In the genomic region with DNA sequence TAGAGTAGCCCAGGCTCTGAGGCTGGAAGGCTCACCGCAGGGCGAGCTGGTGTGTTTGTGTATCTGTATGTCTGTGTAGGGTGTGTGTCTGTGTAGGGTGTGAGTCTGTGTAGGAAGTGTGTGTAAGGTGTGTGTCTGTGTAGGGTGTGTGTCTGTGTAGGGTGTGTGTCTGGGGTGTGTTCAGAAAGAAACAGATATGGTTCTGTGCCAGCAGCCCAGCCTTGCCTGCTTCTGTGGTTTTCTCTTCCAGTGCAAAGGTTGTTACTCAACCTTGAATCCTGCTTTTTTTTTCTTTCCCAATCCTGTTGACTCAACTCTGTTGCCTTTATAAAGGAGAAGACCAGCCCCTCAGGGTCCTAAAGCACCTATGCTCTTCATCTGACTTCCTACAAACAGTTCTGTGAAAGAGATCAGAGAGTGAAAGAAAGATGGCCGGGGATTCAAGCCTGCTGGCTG, we compare ENCODE assay signal across 9 mouse cellular contexts. TPM values are rescaled to one million over a fixed set of nuclear protein-coding genes. Genes with fewer than 3 reads are reported as not detected.
DNase-seq lines count a peak whose midpoint lies in the region; ATAC-seq and TF ChIP-seq lines count a peak whose summit lies in the region.
"Had no signal": no experiment of that assay in that cellular context is flagged by ENCODE, and none has a peak within 500 bp of the region (broad histone marks: within the 10 kb centered on the region; RNA-seq: fewer than 3 reads in every experiment).

No protein-coding gene starts in this region.

- no peaks in the 10 kb centered on the region for H3K9me3 ChIP-seq in CH12.LX (replicated peaks; ENCODE audit: low read length)
- H3K9me3 ChIP-seq in megakaryocyte, embryonic 14.5 days: no peaks in the 10 kb centered on the region

- H3K36me3 ChIP-seq in heart, adult 2 months (ENCODE audit: control insufficient read depth, insufficient read depth, low read length): no peaks in the 10 kb centered on the region
- peaks cover 3 to 16% of the 10 kb centered on the region in 2 experiments for H3K36me3 ChIP-seq in CH12.LX (replicated peaks in 1 of 2; ENCODE audit: control insufficient read depth in 1 of 2, insufficient read depth in 1 of 2, low read length in 1 of 2)
- H3K36me3 ChIP-seq in megakaryocyte, embryonic 14.5 days (replicated peaks; ENCODE audit: low read length): peaks cover 2% of the 10 kb centered on the region

- H3K79me2 ChIP-seq in heart, adult 2 months (replicated peaks; ENCODE audit: control insufficient read depth, insufficient read depth, low read length): no peaks in the 10 kb centered on the region
- H3K79me2 ChIP-seq in CH12.LX (replicated peaks; ENCODE audit: control insufficient read depth, extremely low read depth, insufficient read depth, poor library complexity, severe bottlenecking): peaks cover 2% of the 10 kb centered on the region; the same call in 1 of the 2 replicates

- WGBS in heart, adult 2 months: 80% methylated on average over 3 of the region's 3 CpGs

- TF ChIP-seq RAD21 in CH12.LX (IDR thresholded peaks at IDR 0.05; ENCODE audit: low read depth, low read length): no peak

- no peak overlapping the region for H3K9ac ChIP-seq in heart, adult 2 months (ENCODE audit: low read depth, low read length)
- H3K9ac ChIP-seq in CH12.LX (ENCODE audit: insufficient read depth, low read depth): peak overlapping the region; percentile 82

- no peak overlapping the region for H3K27ac ChIP-seq in heart, adult 2 months
- peak overlapping the region; percentile 68 for H3K27ac ChIP-seq in CH12.LX (ENCODE audit: insufficient read depth, low read depth)

- TF ChIP-seq CTCF in heart, adult 2 months (IDR thresholded peaks at IDR 0.05): no peak
- no peak for TF ChIP-seq CTCF in CH12.LX (conservative IDR thresholded peaks at IDR 0.05 in 1 of 2, IDR thresholded peaks at IDR 0.05 in 1 of 2; ENCODE audit: low read depth in 2 of 2, low read length in 2 of 2)

- TF ChIP-seq POLR2A in heart, adult 2 months (IDR thresholded peaks at IDR 0.05; ENCODE audit: insufficient read depth, low read depth, low read length): no peak
- TF ChIP-seq POLR2A in CH12.LX (IDR thresholded peaks at IDR 0.05; ENCODE audit: low read depth, low read length): no peak

- intact Hi-C loops in heart, adult 2 months (cut with DNase I): no loop called here

- peak; percentile 77 for DNase-seq in heart, adult 11 months
- DNase-seq in heart, adult 2 months: no peak
- no peak for DNase-seq in CH12.LX (ENCODE audit: extremely low read depth)
- DNase-seq in right cerebral cortex, postnatal 14 days: no peak
- DNase-seq in natural killer cell, adult 2 months (ENCODE audit: low spot score in 2 of 2): no peak
- DNase-seq in layer of hippocampus, adult 8-10 months (ENCODE audit: low spot score in 2 of 2): no peak

- dilution Hi-C loops in CH12.LX (cut with MboI; ENCODE audit: extremely low pct_ligation_motif_present, extremely low pct_unique_long_range_greater_than_20kb, low sequenced_read_pairs): no loop called here

- no peaks in the 10 kb centered on the region for H3K27me3 ChIP-seq in heart, adult 2 months (ENCODE audit: control insufficient read depth, insufficient read depth, low read length)
- H3K27me3 ChIP-seq in CH12.LX (replicated peaks): no peaks in the 10 kb centered on the region
- H3K27me3 ChIP-seq in megakaryocyte, embryonic 14.5 days (replicated peaks): no peaks in the 10 kb centered on the region

- H3K4me1 ChIP-seq in heart, adult 2 months (ENCODE audit: control insufficient read depth, insufficient read depth, low read length): no peaks in the 10 kb centered on the region
- peaks cover 14 to 48% of the 10 kb centered on the region in 2 experiments for H3K4me1 ChIP-seq in CH12.LX (ENCODE audit: control insufficient read depth in 1 of 2, insufficient read depth in 2 of 2)
- H3K4me1 ChIP-seq in megakaryocyte, embryonic 14.5 days: peaks cover 84% of the 10 kb centered on the region

- H3K4me2 ChIP-seq in CH12.LX (ENCODE audit: insufficient read depth, low read depth, poor library complexity, severe bottlenecking): peak overlapping the region; percentile 95

- in situ Hi-C loops in CH12.LX (cut with MboI; ENCODE audit: low pct_ligation_motif_present, low pct_unique_long_range_greater_than_20kb, low sequenced_read_pairs): no loop called here

- peak; percentile 20 for ATAC-seq in inflammation-experienced regulatory T-cells, adult 6 months

- no peak for TF ChIP-seq EP300 in heart, adult 2 months (IDR thresholded peaks at IDR 0.05; ENCODE audit: insufficient read depth, low read depth, low read length)
- no peak for TF ChIP-seq EP300 in CH12.LX (IDR thresholded peaks at IDR 0.05; ENCODE audit: low read length)

- no peak overlapping the region for H3K4me3 ChIP-seq in heart, adult 2 months
- peak overlapping the region; percentile 46 to 66 (median 65) for H3K4me3 ChIP-seq in CH12.LX (replicated peaks in 1 of 3; ENCODE audit: low read depth in 2 of 3, low read length in 2 of 3, poor library complexity in 1 of 3)
- H3K4me3 ChIP-seq in megakaryocyte, embryonic 14.5 days (replicated peaks): peak overlapping the region; percentile 53

TF ChIP-seq in CH12.LX, 34 proteins besides CTCF, POLR2A, EP300 and RAD21:
- TF ChIP-seq USF2 (conservative IDR thresholded peaks at IDR 0.05; ENCODE audit: low read depth, low read length) (no peak), MAZ (IDR thresholded peaks at IDR 0.05; ENCODE audit: low read depth, low read length) (no peak), SMC3 (IDR thresholded peaks at IDR 0.05; ENCODE audit: low read depth, low read length) (no peak), TBP (conservative IDR thresholded peaks at IDR 0.05; ENCODE audit: low read depth, low read length) (peak; percentile 69; the same call in 1 of the 2 replicates), PAX5 (IDR thresholded peaks at IDR 0.05; ENCODE audit: low read length) (no peak), USF1 (IDR thresholded peaks at IDR 0.05; ENCODE audit: low read depth, low read length) (no peak), HCFC1 (IDR thresholded peaks at IDR 0.05; ENCODE audit: low read depth, low read length) (peak; percentile 24; the same call in 1 of the 2 replicates), ZMIZ1 (IDR thresholded peaks at IDR 0.05; ENCODE audit: low read depth, low read length) (no peak), POLR2AphosphoS2 (IDR thresholded peaks at IDR 0.05; ENCODE audit: low read depth, low read length) (no peak), CHD1 (IDR thresholded peaks at IDR 0.05; ENCODE audit: low read depth, low read length) (no peak), ETS1 (conservative IDR thresholded peaks at IDR 0.05; ENCODE audit: low read depth, low read length) (no peak), NELFE (IDR thresholded peaks at IDR 0.05; ENCODE audit: low read depth, low read length) (0 out of 2 replicates have a peak, but pooled peaks have one; percentile 12), ELF1 (IDR thresholded peaks at IDR 0.05; ENCODE audit: low read depth, low read length) (peak; percentile 36; the same call in 1 of the 2 replicates), MYC (IDR thresholded peaks at IDR 0.05; ENCODE audit: low read depth, low read length) (no peak), ZNF384 (IDR thresholded peaks at IDR 0.05; ENCODE audit: low read depth, low read length) (no peak; the same call in 1 of the 2 replicates)

RNA-seq across cellular contexts. Expression of a gene that starts 0.7 kb away (rescaled TPM):
- total RNA-seq in heart, adult 2 months (2021): under 1 TPM; 0.43 to 0.60 TPM
- 0.06 and 1.4 TPM in 2 replicates for polyA plus RNA-seq in heart, adult 2 months (2012; rRNA removed)
- total RNA-seq in CH12.LX (2012; rRNA removed) (48.8 and 51.4 TPM in 2 replicates), CH12.LX (2014; rRNA removed) (62.7 and 76.0 TPM in 2 replicates)
- 131 and 147 TPM in 2 replicates for polyA plus RNA-seq in CH12.LX (2012; ENCODE audit: insufficient read length, low read depth)
- 100 to 1,000 TPM in 1 of 3 experiments, 10 to 100 TPM in 2; 13.4 to 184 (median 82.2) TPM for polyA plus RNA-seq in inflammation-experienced regulatory T-cells, adult 6 months (2017; shearing (Covaris generic))
- 1.1 TPM in 1 of 2 replicates, not detected in the other for polyA plus RNA-seq in megakaryocyte, embryonic 14.5 days (2012; ENCODE audit: insufficient read depth, low replicate concordance)
- total RNA-seq in layer of hippocampus, adult 8-10 months (2022): 1 to 10 TPM in 1 of 4 experiments, under 1 TPM in 1, not detected in 2; 0.61 to 1.4 TPM
- total RNA-seq: left cerebral cortex, adult 18-20 months had no signal
